Mouse (Mus musculus): ENCODE measurements around the gene Gpr39. TPM values are rescaled to one million over a fixed set of nuclear protein-coding genes. Genes with fewer than 3 reads are reported as not detected.
A peak's percentile ranks its signal among the peaks of the same experiment; 100 is the strongest.
"Not testable (repeated sequence)": the region's sequence is repeated elsewhere in the genome, so short reads cannot be mapped to it uniquely, and the experiment has no call there.

Gpr39 gene
- not detected for total RNA-seq (2021)

DNA sequence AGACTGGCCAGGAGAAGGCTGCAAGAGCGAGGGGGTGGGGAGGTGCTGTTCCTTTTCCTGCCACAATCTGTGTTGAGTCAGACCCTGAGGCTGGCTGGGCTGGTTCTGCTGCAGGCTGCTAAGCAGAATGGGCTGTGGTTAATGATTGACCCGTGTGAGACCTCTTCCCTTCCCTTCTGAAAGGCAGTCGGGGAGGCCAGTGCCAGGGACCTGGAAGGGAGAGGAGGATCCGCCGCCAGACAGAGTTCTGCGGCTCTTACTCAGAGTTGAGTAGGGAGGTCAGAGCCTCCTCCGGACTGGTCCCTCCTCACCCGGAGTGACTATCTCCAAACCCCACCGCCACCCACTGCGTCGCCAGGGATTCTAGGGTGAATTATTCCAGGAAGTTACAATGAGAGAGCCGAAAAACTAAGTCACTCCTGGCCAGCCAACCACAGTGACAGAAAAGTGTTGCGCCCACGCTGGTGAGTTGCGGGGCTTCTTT, at the start of gene Gpr39:
Gene Gpr39, plus strand, starts transcription at position 206 of the 484 bp plus-strand sequence.
- no peak for DNase-seq (ENCODE audit: low spot score in 2 of 2)
- intact Hi-C loops (cut with DNase I) = no loop called here

DNA sequence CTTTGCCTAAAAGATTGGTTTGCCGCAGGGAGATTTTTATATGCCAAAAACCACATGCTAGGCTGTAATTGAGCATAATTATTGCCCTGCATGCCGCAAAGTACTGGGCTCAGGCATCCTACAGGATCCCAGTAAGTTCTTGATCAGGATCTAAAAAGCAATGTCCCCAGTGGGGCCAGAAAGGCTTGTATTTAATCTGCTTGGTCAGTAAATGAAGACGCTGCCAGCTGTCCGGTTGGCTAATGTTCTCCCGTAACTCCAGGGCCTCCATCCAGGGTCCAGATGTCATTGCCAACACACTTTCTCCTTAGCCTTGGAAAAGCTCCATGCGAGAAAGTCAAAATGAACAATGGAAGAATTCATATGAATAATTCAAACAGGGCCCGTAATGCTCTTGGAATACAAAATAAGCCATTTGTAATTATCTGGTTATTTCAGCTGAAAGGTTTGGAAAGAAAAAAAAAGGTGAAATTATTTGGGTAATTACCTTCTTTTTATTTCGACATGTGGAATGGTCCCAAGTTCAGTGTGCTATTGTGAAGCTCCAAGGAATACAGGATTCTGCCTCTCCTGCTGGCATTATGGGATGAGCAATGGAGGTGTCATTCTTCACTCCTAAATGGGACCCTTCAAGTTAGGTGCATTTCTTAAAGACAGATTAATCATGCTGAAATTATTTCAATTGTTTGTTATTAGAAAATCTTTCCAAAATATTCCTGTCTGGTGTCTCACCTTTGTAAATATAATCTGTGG, 37.1 kb upstream of the Gpr39 start:
- intact Hi-C loops (cut with DNase I) = no loop called here
- DNase-seq (ENCODE audit: low spot score in 2 of 2) = peak; percentile 3 to 8

DNA sequence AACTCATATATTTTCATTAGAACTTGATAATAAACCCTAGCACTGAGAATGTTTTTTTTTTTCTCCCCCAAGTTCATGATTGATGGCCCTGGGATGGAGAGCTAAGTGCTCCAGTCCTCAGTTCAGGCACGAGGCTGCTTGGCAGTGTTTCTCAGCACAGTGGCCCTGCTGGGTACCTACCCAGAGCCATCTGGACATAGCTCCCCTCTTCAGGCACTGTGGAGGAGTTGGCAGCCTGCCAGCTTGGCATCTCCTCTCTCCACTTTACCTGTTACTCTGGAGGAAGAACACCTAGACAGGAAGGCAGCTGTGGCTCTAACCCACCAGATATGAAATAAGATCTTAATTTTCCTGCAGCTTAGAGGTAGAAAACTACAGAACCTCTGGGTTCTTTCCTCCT, 33.2 kb upstream of the Gpr39 start:
- intact Hi-C loops (cut with DNase I) = no loop called here

DNA sequence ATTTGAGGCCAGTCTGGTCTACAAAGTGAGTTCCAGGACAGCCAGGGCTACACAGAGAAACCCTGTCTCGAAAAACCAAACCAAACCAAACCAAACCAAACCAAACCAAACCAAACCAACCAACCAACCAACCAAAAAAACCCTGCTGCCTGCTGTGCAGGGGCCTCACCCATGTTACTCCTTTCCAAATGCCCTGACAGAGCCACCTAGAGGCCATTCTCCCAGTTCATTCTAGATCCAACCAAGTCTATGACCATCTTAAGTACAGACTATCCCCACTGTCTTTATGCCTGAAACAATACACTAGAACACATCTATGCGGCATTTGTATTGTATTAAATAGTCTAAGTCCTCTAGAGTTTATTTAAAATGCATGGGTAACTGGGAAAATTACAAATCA, 30.0 kb upstream of the Gpr39 start:
- DNase-seq (ENCODE audit: low spot score in 2 of 2); intact Hi-C loops (cut with DNase I): not testable (repeated sequence)

More for the DNA sequence above, 33.2 kb upstream of the Gpr39 start:
- DNase-seq (ENCODE audit: low spot score in 2 of 2) = no peak

DNA sequence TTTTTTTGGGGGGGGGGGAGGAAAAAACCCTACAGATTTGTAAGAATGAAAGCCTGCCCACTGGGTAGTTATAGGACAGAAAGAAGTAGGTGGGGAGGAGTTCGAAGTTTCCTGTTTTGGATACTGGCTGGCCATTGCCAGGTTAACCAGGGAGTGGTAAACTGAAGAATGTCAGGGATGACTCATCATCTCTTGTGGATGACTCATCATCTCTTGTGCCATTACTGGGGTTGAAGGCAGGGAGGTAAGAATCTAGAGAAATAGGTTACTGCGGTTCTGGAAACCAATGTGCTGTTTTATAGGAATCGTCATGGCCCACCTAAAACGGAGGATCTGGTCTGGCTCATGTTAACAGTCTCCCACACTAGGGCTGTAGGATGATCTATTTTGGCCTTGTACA, 28.8 kb upstream of the Gpr39 start:
- peak in 1 of 2 experiments; percentile 5 for DNase-seq (ENCODE audit: low spot score in 2 of 2)

DNA sequence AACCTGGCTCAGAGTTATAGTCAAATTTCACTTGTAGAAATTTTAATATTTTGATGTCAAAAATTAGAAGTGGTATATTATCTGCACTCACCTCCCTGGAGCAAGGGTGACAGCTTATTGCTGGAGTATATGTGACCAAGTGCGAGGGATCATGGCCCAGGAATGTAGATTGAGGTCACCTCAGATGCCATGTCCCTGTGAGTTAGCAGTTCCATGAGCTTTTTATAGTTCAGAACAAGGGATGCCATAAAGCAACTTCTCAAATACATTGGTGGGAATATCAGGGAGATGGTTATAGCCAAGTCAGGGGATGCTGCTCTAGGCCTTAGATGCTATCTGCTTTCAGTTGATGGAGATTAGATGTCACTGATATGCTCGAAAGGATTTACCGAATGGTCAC, 27.7 kb upstream of the Gpr39 start:
- intact Hi-C loops (cut with DNase I) = no loop called here
- no peak for DNase-seq (ENCODE audit: low spot score in 2 of 2)

More for the DNA sequence above, 28.8 kb upstream of the Gpr39 start:
- intact Hi-C loops (cut with DNase I) = no loop called here

DNA sequence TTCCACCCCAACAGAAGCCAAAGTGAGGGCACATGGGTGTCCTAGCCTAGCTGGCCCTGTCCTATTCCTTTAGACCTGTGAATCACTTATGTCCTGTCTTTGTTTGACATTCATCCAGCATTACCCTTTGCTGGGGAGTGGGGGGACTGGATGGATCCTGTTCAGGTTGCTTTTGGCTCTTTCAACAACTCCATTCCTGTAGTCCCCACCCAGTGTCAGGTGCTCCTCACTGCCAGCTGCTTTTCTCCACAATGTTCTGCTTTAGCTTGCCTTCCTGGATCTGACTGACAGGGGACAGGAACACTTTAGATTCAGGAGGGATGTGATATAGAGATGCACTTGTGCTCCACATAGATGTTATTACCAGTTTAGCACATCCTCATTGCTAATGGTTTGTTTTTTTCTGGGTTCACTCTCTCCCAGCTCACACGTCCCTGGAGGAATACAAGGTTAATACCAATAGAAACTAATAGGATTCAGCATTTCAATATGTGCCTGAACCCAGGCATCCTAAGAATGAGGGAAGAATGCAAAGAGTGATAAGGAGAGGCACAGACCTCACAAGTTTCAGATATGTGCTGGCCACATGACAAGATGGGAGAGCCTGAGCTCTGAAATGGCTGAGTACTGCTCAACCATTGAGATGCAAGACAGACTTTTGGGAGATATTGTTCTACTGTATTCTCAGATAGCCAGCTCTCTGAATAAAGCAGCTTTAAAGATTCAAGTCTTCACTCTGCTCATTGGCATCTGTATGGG, 23.8 kb upstream of the Gpr39 start:
- intact Hi-C loops (cut with DNase I) = no loop called here

DNA sequence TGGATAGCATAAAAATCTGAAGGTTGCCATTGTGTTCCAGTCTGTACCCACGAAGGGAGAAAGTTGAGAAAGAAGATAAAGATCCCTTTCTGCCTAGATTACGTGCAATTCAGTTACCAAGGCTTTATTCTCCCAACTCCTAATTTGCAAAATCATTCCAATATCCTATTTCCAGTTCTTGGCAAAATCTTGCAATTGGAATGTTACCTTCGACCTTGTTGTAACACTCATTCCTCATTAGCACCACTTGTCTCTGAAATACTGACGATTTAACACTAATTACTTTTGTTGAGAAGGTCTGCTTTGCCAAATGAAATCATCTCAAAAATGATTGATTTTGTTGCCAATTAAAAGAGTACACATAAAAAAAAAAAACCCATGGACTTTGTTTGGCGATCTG, 19.4 kb upstream of the Gpr39 start:
- no peak for DNase-seq (ENCODE audit: low spot score in 2 of 2)
- intact Hi-C loops (cut with DNase I) = no loop called here

More for the DNA sequence above, 23.8 kb upstream of the Gpr39 start:
- no peak for DNase-seq (ENCODE audit: low spot score in 2 of 2)

DNA sequence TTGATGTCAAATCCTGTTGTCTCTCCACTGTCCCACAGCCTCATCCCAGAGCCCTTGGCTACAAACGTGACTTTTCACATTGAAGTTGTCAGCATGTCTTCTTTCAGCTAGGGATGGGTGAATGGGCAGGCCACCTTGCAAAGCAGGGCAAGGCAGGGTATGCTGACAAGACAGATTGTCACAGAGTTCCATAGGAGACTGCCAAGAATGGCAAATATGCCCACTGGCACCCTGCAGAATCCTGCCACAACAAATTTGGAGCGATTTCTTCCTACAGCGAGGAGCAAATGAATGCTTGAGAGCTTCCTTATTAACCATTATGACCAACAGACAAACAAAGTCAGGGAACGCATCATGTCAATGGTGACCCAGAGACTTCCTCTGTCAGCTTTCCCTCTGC, 16.6 kb upstream of the Gpr39 start:
- no peak for DNase-seq (ENCODE audit: low spot score in 2 of 2)
- intact Hi-C loops (cut with DNase I) = no loop called here

DNA sequence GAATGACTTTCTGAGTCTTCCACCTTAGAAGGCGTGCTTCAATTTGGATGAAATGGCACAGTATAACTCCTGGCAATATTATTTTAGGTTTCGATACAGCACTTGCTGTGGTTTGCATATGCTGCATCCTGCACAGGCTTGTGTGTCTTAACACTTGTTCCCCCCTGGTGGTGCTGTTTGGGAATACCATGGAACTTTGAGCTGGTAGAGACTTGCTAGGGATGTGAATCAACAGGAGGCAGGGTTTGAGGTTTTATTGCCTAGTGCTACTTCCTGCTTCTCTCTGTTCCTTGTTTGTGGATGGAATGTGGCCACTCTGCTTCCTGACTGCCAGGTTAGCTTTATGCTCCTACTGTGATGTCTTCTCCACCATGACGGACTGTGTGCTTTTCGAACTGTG, 15.9 kb upstream of the Gpr39 start:
- intact Hi-C loops (cut with DNase I) = no loop called here
- no peak for DNase-seq (ENCODE audit: low spot score in 2 of 2)

DNA sequence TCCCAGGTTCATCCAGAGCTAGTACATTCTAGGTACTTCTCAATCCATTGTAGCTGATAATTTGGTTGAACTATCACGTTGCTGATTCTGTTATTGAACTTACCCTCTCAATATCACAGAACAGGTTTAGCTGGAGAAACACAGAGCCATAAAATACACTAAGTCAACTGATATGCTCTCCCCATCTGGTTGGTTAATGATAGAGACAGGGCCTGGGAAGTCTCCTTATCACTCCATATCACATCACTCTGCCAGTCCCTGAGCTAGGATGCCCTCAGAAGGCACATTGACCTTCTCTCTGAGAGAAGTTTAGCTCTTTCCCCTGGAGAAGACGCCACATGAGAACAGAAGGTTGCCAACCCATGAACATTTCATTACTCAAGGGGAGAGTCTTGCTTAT, 14.7 kb upstream of the Gpr39 start:
- intact Hi-C loops (cut with DNase I) = no loop called here
- no peak for DNase-seq (ENCODE audit: low spot score in 2 of 2)

DNA sequence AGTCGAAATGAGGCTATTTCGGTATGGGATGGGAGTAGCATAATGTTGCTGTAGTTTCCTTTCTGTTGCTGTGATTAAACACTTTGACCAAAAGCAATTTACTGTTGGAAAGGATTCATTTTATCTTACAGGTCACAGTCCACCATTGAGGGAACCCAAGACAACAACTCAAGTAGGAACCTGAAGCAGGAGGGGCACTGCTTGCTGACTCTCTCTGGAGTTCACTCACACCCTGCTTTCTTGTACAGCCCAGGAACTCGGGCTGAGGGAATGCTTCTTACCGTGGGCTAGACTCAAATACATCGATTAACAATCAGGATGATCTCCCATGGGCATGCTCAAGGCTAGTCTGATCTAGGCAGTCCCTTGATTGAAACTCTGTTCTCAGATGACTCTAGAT, 14.1 kb upstream of the Gpr39 start:
- intact Hi-C loops (cut with DNase I) = no loop called here
- no peak for DNase-seq (ENCODE audit: low spot score in 2 of 2)

DNA sequence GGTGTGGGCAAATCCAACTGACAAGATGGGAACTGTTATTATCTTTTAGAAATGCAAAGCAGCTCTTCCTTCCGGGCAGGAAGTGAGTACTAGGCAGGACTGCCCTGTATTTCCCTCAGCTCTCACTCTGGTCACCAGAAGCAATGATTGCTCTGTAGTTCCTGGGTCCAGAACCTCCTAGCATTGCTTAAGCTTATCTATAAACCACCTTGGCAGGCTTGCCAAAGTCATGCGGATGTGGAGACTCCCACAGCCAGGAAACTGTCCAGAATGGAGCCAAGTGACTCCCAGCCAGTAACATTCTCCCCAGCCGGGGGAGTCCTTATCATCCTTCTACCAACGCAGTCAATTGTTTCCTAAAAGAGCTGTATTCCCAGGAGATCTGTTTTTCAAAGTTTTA, 13.7 kb upstream of the Gpr39 start:
- no peak for DNase-seq (ENCODE audit: low spot score in 2 of 2)
- intact Hi-C loops (cut with DNase I) = no loop called here

DNA sequence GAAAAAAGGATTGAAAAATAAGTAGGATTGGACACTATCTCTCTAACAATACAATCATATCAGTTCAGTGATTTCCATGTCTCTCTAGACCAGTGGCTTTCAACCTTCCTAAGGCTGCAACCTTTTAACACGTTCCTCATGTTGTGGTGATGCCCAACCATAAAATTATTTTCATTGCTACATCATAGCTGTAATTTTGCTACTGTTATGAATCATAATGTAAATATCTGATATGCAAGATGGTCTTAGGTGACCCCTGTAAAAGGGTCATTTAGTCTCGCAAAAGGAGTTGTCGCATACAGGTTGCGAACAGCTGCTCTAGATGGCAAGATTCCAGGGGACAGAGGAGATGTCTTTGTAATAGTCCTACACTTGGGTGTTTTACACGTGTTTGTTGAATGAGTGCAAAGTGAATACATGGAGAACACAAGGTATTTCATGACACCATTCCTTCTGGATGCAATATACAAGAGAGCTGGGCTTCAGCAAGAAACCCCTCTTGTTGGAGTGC, 11.6 kb upstream of the Gpr39 start:
- no peak for DNase-seq (ENCODE audit: low spot score in 2 of 2)
- intact Hi-C loops (cut with DNase I) = no loop called here

DNA sequence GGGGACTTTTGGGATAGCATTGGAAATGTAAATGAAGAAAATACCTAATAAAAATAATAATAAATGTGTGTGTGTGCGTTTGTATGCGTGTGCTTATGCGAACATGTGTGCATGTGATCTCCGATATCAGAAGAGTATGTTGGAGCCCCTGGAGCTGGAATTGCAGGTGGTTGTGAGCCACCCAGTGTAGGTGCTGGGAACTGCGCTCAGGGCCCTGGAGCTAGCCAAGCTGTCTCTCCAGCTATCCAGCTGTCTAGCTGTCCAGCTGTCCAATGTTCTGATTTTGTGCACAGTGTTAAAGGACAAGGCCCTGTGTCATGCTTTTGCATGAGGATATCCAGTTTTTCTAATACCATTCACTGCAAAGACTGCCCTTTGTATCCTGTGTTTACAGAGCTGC, 7.8 kb upstream of the Gpr39 start:
- intact Hi-C loops (cut with DNase I) = no loop called here

DNA sequence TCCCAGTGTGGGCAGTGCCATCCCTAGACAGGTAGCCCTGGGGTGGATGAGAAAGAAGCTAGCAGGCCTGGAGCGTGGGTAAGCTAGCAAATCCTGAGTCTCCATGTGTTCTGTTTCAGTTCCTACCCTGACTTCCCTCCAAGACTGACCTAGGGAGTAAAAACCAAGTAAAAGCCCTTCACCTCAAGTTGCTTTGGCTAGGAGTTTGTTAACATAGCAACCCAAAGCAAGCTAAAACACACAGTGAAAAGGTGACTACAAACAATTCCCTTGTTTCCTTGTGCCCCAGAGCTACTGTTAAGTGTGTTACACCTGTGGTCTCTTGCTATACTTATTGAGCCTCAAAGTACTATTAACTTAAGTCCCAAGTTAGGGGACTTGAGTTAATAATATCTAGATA, 1.6 kb upstream of the Gpr39 start:
- intact Hi-C loops (cut with DNase I) = no loop called here

More for the DNA sequence above, 7.8 kb upstream of the Gpr39 start:
- no peak for DNase-seq (ENCODE audit: low spot score in 2 of 2)

DNA sequence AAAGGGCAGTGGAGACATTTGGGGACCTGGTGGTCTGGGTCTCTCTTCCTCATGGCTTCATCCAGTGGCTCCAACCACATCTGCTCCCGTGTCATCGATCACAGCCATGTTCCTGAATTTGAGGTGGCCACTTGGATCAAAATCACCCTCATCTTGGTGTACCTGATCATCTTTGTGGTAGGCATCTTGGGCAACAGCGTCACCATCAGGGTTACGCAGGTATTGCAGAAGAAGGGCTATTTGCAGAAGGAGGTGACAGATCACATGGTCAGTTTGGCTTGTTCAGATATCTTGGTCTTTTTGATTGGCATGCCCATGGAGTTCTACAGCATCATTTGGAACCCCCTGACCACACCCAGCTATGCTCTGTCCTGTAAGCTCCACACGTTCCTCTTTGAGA, 491 bp downstream of the Gpr39 start:
- no peak for DNase-seq (ENCODE audit: low spot score in 2 of 2)
- intact Hi-C loops (cut with DNase I) = no loop called here

More for the DNA sequence above, 1.6 kb upstream of the Gpr39 start:
- DNase-seq (ENCODE audit: low spot score in 2 of 2) = no peak

DNA sequence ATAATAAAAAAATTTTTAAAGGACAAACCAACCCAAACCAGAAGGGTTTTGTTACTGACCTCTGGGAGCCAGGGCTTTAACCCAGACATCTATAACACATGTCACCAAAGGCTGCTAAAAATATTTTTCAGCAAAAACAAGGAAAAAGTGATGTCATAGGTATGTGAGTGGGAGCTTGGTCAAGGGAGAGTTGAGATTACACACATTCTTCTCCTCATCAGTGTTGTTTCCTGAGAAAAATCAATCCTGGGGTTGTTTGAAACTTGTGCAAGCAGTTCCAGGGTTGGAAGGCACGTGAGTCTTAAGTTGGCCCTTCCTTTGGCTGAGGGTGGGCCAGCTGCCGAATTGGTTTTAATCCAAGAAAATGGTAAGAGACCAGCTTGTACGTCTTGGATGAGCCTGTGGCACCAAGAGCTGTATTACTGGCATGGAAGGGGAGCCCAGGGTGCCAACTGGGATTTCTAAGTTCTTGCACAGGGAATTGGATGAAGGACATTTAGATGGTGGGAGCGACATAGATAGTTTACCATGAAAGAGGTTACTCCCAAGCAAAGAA, 2.8 kb downstream of the Gpr39 start:
- intact Hi-C loops (cut with DNase I) = no loop called here

DNA sequence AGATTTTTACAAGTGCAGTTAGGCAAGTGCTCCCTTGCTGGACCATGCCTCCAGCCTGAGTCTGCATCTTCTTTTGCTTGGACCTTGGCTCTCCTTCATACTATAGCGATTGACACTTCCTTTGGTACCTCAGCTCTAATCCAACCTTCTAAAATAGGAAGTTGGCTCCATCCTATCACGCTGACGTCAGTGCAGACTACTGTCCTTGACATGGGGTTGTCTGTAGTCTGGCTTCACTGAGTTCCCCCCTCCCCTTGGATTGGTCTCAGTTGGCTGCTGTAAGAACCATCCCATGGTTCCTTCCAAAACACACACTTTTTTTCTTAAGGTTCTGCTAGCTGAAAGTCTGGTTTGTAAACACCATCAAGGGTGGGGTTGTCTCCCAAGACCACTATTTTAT, 7.6 kb downstream of the Gpr39 start:
- no peak for DNase-seq (ENCODE audit: low spot score in 2 of 2)
- intact Hi-C loops (cut with DNase I) = no loop called here

More for the DNA sequence above, 2.8 kb downstream of the Gpr39 start:
- no peak for DNase-seq (ENCODE audit: low spot score in 2 of 2)

DNA sequence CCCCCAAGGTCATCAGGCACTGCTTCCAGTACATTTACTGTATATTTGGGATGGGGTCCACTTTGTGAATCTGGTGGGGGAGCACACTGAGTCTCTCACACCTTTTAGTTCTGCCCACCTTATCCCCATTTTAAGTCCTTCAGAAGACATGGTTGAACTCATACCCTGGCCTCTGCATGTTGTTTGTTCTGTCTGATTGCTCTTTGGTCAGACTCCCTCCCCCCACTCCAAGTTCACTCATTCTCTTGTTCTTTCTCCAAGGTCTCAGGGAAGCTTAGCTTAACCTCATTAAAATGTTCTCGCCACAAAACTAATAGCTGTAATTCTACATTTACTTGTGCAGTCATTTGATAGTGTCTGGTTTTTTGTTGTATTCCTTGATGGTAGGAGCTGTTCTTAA, 8.5 kb downstream of the Gpr39 start:
- intact Hi-C loops (cut with DNase I) = no loop called here
- no peak for DNase-seq (ENCODE audit: low spot score in 2 of 2)
